Mouse (Mus musculus) layer of hippocampus, postnatal 36 days (tissue): ENCODE data around the gene Gria3. TPM values are rescaled to one million over a fixed set of nuclear protein-coding genes. Genes with fewer than 3 reads are reported as not detected.

ENCODE experiments used
- DNase-seq, 2 experiments: peaks; one replicate each; pipeline ENCODE4 v3.0.0; 2022
- microRNA-seq, 2 experiments: library from miRNA; unstranded; fragments of <30 nt; microRNA quantifications; one replicate each; pipeline ENCODE4 v1.2.0; 2021
- total RNA-seq, 2 experiments: library from RNA; stranded (reverse); gene quantifications; 2 replicates each; pipeline ENCODE4 v1.2.3; 2021

The Gria3 gene
- total RNA-seq, 2 experiments from 2014 or later, result 163 to 171 TPM

- no peak for DNase-seq
Observed at GRCm38 (mm10) chrX:41578797-41579196, 178.1 kb downstream of the Gria3 start.

- DNase-seq, result no peak
Observed at GRCm38 (mm10) chrX:41587692-41588091, 187.0 kb downstream of the Gria3 start.

GRCm38 (mm10) chrX:41607181-41607580 lies 206.5 kb downstream of the Gria3 start:
- no peak for DNase-seq

- peak in 1 of 2 experiments; percentile 5 for DNase-seq
Observed at GRCm38 (mm10) chrX:41614920-41615319, 214.3 kb downstream of the Gria3 start.

- no peak for DNase-seq
Observed at GRCm38 (mm10) chrX:41616928-41617327, 216.3 kb downstream of the Gria3 start.

GRCm38 (mm10) chrX:41618396-41618795 lies 217.7 kb downstream of the Gria3 start:
- no peak for DNase-seq

GRCm38 (mm10) chrX:41633576-41633975 lies 232.9 kb downstream of the Gria3 start:
- DNase-seq, result no peak

GRCm38 (mm10) chrX:41644954-41645353 lies 244.3 kb downstream of the Gria3 start:
- no peak for DNase-seq

- no peak for DNase-seq
Observed at GRCm38 (mm10) chrX:41657791-41658190, 257.1 kb downstream of the Gria3 start.

- no peak for DNase-seq
Observed at GRCm38 (mm10) chrX:41688869-41689268, 288.2 kb downstream of the Gria3 start.

GRCm38 (mm10) chrX:41692076-41692475 lies 291.4 kb downstream of the Gria3 start:
- no peak for DNase-seq

Small RNA genes within 50 kb of the gene (microRNA-seq; reads per million reads assigned to microRNA genes)
- 0 reads per million in 2 experiments for gene Gm22413
